Mouse (Mus musculus) lung, postnatal 4 days (tissue): Measurements from ENCODE around the gene Ikzf1.

Experiments used
- DNase-seq, 2 experiments: peaks; one replicate each; pipeline ENCODE4 v3.0.0; 2021

Gene Ikzf1

DNA sequence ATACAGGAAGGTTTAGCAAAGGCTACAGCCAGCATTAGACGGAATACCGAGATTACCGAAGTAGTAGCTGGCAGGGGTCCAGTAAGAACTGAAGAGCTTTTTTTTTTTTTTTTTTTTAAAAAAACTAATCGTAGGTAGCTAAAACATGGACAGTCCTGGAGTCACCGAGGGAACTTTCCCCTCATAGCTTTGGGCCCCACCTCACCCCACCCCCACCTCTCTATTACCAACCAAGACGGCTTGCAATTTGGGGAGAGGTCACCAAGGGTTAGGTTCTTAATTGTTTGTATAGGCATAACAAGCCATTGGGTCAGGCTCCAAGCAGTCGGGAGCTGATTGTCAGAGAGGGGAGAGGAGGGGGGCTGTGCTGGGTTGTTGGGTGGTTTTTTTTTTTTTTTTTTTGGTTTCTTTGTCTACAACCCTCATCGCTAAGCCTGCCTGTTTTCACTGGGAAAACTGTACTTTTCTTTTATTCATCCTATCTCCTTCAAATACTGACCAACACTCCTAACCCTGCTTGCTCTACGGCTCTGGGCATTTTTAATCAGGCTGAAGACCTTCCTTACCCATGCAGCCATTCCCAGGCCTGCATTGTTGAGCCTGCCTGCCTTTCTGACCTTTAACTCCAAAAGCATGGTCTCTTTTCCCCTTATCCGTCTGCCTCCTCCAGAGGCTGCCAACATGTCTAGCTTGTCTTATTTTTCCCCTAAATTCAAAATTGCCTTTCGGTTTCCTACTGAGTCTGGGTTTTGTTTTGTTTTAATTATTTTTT is 124.8 kb downstream of the Ikzf1 start:
- no peak for DNase-seq

DNA sequence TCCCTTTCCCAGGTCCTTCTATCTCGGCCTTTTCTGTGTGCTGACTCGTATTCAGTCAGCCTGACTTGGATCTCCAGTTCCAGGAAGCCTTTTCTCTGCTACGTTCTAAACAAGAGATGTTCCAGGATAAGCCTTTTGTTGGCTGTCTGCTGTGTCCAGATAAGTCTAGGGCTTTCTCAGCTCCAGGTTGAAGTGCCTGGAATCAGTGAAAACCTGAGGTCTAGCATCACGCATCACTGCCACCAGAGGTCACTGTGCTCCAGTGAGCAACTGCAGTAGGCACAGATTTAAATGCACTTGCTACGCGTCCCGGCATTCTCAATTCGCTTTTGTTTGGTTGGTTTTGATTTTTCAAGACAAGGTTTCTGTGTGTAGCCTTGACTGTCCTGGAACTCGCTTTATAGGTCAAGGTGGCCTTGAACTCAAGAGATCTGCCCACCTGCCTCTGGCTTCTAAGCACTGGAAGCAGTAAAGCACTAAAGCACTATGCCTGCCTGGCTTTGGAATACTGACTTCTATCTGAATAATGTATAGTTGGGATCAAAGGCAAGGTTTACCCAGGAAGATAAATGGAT is 127.2 kb downstream of the Ikzf1 start:
- DNase-seq, result peak; percentile 76 to 83

DNA sequence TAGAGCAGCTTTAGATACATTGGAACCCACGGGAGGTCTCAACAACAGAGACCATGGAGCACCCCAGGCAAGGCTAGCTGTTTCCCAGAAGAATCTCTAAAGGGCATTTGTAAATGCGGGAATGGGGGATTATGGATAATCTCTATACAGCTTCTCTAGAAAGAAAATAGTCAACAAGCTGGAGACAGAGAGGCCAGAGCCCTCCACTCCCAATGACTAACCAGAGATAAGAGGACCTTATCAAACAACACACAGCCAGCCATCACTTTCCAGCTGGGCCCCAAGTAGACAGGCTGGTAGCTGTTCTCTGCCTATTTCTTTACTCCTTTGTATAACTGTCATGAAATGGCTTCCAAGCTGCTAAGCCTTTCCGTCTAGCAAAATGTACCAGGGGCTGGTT is 130.9 kb downstream of the Ikzf1 start:
- DNase-seq, result no peak

DNA sequence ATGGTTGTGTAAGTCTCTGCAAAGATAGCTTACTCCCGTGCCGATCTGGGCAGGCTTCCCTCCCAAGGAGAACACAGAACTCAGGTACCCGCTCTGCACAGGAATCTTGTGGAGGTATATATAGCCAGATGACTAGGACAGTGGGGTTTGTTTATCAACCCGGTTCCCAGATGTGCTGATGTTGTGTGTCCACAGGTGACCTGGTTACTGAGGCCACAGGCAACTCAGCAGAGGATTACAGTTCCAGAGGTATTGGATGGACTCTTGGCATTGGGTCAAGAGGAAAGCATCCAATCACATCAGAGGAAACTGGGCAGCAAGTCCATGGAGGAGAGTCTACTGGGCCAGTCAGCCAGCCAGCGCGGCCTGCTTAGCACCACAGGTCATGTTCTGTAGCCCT is 134.0 kb downstream of the Ikzf1 start:
- DNase-seq, result no peak

DNA sequence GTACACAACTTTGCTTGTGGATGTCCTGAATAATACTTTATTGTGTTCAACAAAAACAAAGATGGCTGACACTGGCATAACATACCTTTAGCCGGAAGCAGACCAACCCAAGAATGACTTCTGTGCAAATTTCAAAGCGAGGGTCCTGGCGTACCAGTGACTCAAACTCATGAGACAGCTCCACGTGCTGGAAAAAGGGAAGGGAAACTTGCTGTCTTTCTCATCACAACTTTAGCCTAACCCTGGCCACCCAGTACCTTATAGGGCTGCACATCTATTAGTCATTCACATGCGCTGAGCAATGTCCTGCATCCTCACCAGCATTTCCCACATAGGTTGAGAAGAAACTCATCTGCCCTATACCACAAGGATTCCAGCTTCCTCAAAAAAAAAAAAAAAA is 134.4 kb downstream of the Ikzf1 start:
- no peak for DNase-seq

DNA sequence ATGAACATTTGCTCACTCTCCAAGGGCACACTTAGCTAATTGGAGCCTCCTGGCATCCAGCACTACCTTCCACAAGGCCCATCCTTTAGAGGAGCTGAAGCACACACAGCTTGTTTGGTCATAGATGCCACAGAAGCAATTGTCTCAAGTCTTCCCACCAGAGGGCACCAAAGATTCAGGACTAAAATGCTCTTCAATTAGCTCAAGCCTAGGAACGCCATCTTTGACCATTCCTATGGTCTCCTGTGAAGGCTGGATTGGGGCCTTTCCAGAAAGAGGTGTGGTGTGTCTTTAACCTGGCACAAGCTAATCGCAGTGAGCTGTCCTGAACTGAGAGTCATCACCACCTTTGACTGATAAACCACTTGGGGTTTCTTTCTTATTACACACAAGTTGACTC is 135.4 kb downstream of the Ikzf1 start:
- DNase-seq, result peak in 1 of 2 experiments; percentile 83

DNA sequence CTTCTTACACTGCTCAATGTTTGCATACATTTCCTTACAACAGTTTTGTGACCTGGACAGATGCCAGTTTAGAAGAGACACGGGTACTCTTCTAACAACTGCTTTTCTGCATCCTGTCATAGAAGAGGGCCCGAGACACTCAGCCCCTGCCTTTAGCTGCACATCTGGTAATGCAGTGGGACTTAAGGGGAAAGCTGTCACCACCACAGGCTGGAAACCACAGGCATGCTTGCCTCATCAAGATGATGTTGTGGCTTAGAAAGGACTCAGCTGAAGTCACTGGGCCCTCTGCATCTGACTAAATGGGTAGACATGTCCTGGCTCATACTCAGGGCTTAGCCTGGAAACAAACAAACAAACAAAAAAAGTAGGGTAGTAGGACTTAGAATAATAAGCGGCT is 135.9 kb downstream of the Ikzf1 start:
- peak in 1 of 2 experiments; percentile 18 for DNase-seq

DNA sequence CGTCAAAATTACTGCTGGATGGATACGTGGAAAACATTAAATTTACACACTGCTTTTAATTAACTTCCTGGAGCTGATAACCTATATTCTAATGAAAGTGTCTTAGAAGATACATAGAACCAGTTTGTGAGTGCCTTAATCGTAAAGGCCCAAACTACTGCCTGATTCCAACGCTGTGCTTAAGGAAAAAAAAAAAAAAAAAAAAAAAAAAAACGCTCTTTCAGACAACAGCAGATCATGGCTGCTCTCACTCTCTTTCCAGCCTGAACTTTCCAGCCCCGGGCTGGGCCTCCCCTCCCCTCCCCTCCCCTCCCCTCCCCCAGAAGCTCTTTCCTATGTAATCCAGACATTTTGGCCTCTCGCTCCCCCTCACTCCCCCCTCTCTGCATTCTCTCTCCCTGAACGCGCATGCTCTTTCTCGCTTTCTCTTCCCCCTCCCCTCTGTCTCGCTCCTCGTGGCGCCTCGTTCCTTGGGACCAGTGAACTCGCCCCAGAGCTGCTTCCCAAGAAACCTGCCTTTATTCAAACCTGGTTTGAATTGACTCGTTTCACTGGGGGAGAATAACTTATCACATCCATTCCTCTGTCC is 136.7 kb downstream of the Ikzf1 start:
- peak; percentile 71 to 81 for DNase-seq
